Mouse (Mus musculus) ES-E14 (cell line): ENCODE measurements around the gene Pibf1.

ENCODE experiments used
- HCFC1 ChIP-seq: IDR thresholded peaks from 2 replicates; pipeline ENCODE4 v1.6.1; 2012; ENCODE audit warnings: low read length, inconsistent platforms, borderline replicate concordance; ENCODE audit not compliant: insufficient read depth
- MAFK ChIP-seq: IDR thresholded peaks from 2 replicates; pipeline ENCODE4 v1.6.1; 2014; ENCODE audit warnings: mild to moderate bottlenecking, low read depth, low read length, inconsistent platforms; ENCODE audit not compliant: insufficient read depth

- no peak for TF ChIP-seq MAFK
- TF ChIP-seq HCFC1: no peak
Measured at GRCm38 (mm10) chr14:99294424-99294823, 195.2 kb downstream of the Pibf1 start.
